Mouse (Mus musculus) heart, adult 2 months (tissue): ENCODE measurements around the gene Slc47a2.

ENCODE experiments used
- EP300 ChIP-seq: fragments of 200-500 bp; IDR thresholded peaks from 2 replicates; pipeline ENCODE4 v1.6.1; 2011; ENCODE audit warnings: low read depth, low read length, control low read depth; ENCODE audit not compliant: insufficient read depth
- POLR2A ChIP-seq: fragments of 200-500 bp; IDR thresholded peaks from 2 replicates; pipeline ENCODE4 v1.6.1; 2011; ENCODE audit warnings: mild to moderate bottlenecking, low read depth, low read length, control low read depth; ENCODE audit not compliant: insufficient read depth

DNA sequence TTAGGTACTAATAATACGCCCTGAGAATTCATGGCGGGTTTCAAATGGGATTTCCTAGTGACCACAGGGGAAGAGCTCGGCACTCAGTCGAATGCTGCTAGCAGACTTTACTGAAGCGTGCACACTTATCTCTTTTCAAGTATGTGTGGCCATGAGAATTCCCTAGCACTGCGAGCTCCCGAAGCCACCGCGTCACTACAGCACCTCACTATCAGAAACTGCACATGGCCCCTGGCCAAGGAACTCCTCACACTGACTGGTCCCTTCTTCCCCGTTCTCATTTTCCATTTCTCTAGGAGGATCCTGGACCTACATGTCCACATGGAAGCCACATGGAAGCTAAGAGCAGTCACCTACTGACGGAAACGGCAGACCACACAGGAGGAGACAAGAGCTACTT lies 89.9 kb downstream of the Slc47a2 start:
- TF ChIP-seq POLR2A, result no peak
- no peak for TF ChIP-seq EP300
